Mouse (Mus musculus) liver, embryonic 12.5 days (tissue): ENCODE results near the gene Aif1. TPM values are rescaled to one million over a fixed set of nuclear protein-coding genes. Genes with fewer than 3 reads are reported as not detected.

Experiments
- ATAC-seq: fragments of 200-750 bp; cut with Nextera tagmentation; 2 replicates; pipeline ENCODE4 v1.8.0; 2017; ENCODE audit warnings: moderate number of reproducible peaks, mild to moderate bottlenecking, moderate library complexity
- H3K27ac ChIP-seq: fragments of 300-500 bp; sonication (generic); 2 replicates; pipeline ENCODE4 v1.5.1; 2016; ENCODE audit warnings: mild to moderate bottlenecking
- H3K27me3 ChIP-seq: fragments of 300-500 bp; sonication (generic); replicated peaks from 2 replicates; pipeline ENCODE4 v1.6.1; 2016; ENCODE audit warnings: mild to moderate bottlenecking, moderate library complexity
- H3K36me3 ChIP-seq: fragments of 300-500 bp; sonication (generic); 2 replicates; pipeline ENCODE4 v1.6.1; 2016; ENCODE audit warnings: mild to moderate bottlenecking, moderate library complexity
- H3K4me1 ChIP-seq: fragments of 300-500 bp; sonication (generic); 2 replicates; pipeline ENCODE4 v1.6.1; 2016
- H3K4me2 ChIP-seq: fragments of 300-500 bp; sonication (generic); 2 replicates; pipeline ENCODE4 v1.6.1; 2016; ENCODE audit warnings: mild to moderate bottlenecking, moderate library complexity
- H3K4me3 ChIP-seq: fragments of 300-500 bp; sonication (generic); 2 replicates; pipeline ENCODE4 v1.5.1; 2016; ENCODE audit warnings: mild to moderate bottlenecking, moderate library complexity
- H3K9ac ChIP-seq: fragments of 300-500 bp; sonication (generic); 2 replicates; pipeline ENCODE4 v1.6.1; 2016; ENCODE audit warnings: mild to moderate bottlenecking, moderate library complexity
- H3K9me3 ChIP-seq: fragments of 300-500 bp; sonication (generic); replicated peaks from 2 replicates; pipeline ENCODE4 v1.6.1; 2016; ENCODE audit warnings: mild to moderate bottlenecking, moderate library complexity
- WGBS: fragments of 180-500 bp; shearing (Covaris S2); methylation state at CpG from one replicate; pipeline ENCODE4 v1.1.7; 2016; ENCODE audit not compliant: insufficient replicate concordance; 5-methylcytosine and 5-hydroxymethylcytosine counted together
- polyA plus RNA-seq: library from polyadenylated mRNA; unstranded; fragments of >200 nt; fragmentation: Nextera tagmentation; extraction: Ambion mirVana; gene quantifications from 2 replicates; pipeline ENCODE4 v1.2.1, GENCODE M21; 2016

Gene Aif1
- polyA plus RNA-seq, 1 experiment from 2014 or later, result 11.6 TPM

GRCm38 (mm10) chr17:35163326-35164081 lies 12.4 kb downstream of the Aif1 start:
- H3K36me3 ChIP-seq, result peaks cover 44% of the 10 kb centered on the region
- H3K4me2 ChIP-seq, result peak overlapping the region; percentile 78
- H3K9me3 ChIP-seq, result no peaks in the 10 kb centered on the region
- H3K27me3 ChIP-seq, result no peaks in the 10 kb centered on the region
- 15% methylated on average over 8 of the region's 8 CpGs for WGBS
- H3K4me3 ChIP-seq, result peak overlapping the region; percentile 96
- H3K9ac ChIP-seq, result peak overlapping the region; percentile 99
- no peak for ATAC-seq
- H3K27ac ChIP-seq, result peak overlapping the region; percentile 95
- peaks cover 39% of the 10 kb centered on the region for H3K4me1 ChIP-seq

GRCm38 (mm10) chr17:35162730-35163129 lies 13.1 kb downstream of the Aif1 start:
- Histone ChIP-seq H3K36me3 (peaks cover 52% of the 10 kb centered on the region), H3K9ac (peak overlapping the region; percentile 99), H3K27me3 (no peaks in the 10 kb centered on the region), H3K27ac (no peak overlapping the region; the same call in 1 of the 2 replicates), H3K9me3 (no peaks in the 10 kb centered on the region), H3K4me3 (peak overlapping the region; percentile 96), H3K4me2 (peak overlapping the region; percentile 78), H3K4me1 (peaks cover 39% of the 10 kb centered on the region)
- 64% methylated on average over 12 of the region's 12 CpGs for WGBS
- ATAC-seq, result no peak

- WGBS, result 80% methylated on average over 14 of the region's 14 CpGs
- Histone ChIP-seq H3K9ac (peak overlapping the region; percentile 99; the same call in 1 of the 2 replicates), H3K4me1 (peaks cover 39% of the 10 kb centered on the region), H3K27me3 (no peaks in the 10 kb centered on the region), H3K9me3 (no peaks in the 10 kb centered on the region), H3K36me3 (peaks cover 58% of the 10 kb centered on the region), H3K27ac (no peak overlapping the region), H3K4me2 (peak overlapping the region; percentile 78), H3K4me3 (0 out of 2 replicates have a peak overlapping the region, but pooled peaks have one; percentile 3)
- ATAC-seq, result no peak
Measured at GRCm38 (mm10) chr17:35162121-35162520, 13.7 kb downstream of the Aif1 start.

- 86% methylated on average over 11 of the region's 11 CpGs for WGBS
- Histone ChIP-seq H3K9ac (0 out of 2 replicates have a peak overlapping the region, but pooled peaks have one; percentile 15), H3K4me2 (no peak overlapping the region)
Measured at GRCm38 (mm10) chr17:35161421-35161820, 14.4 kb downstream of the Aif1 start.

GRCm38 (mm10) chr17:35159638-35160037 lies 16.2 kb downstream of the Aif1 start:
- 80% methylated on average over 7 of the region's 7 CpGs for WGBS
- Histone ChIP-seq H3K27ac (no peak overlapping the region), H3K27me3 (no peaks in the 10 kb centered on the region), H3K9ac (no peak overlapping the region), H3K4me1 (peaks cover 30% of the 10 kb centered on the region), H3K36me3 (peaks cover 83% of the 10 kb centered on the region), H3K4me3 (no peak overlapping the region), H3K4me2 (no peak overlapping the region), H3K9me3 (no peaks in the 10 kb centered on the region)
- no peak for ATAC-seq

More at GRCm38 (mm10) chr17:35161421-35161820, 14.4 kb downstream of the Aif1 start:
- peaks cover 39% of the 10 kb centered on the region for H3K4me1 ChIP-seq
- ATAC-seq, result no peak
- no peaks in the 10 kb centered on the region for H3K9me3 ChIP-seq
- H3K27me3 ChIP-seq, result no peaks in the 10 kb centered on the region
- H3K4me3 ChIP-seq, result no peak overlapping the region
- H3K36me3 ChIP-seq, result peaks cover 65% of the 10 kb centered on the region
- no peak overlapping the region for H3K27ac ChIP-seq

GRCm38 (mm10) chr17:35158850-35159593 lies 16.8 kb downstream of the Aif1 start:
- 84% methylated on average over 16 of the region's 16 CpGs for WGBS
- no peak for ATAC-seq

GRCm38 (mm10) chr17:35157661-35158175 lies 18.1 kb downstream of the Aif1 start:
- Histone ChIP-seq H3K9me3 (no peaks in the 10 kb centered on the region), H3K9ac (no peak overlapping the region), H3K4me2 (no peak overlapping the region), H3K27me3 (no peaks in the 10 kb centered on the region), H3K4me1 (peaks cover 17% of the 10 kb centered on the region), H3K27ac (no peak overlapping the region), H3K4me3 (no peak overlapping the region), H3K36me3 (peaks cover 100% of the 10 kb centered on the region)
- no peak for ATAC-seq
- 85% methylated on average over 8 of the region's 8 CpGs for WGBS

More at GRCm38 (mm10) chr17:35158850-35159593, 16.8 kb downstream of the Aif1 start:
- Histone ChIP-seq H3K4me1 (peaks cover 30% of the 10 kb centered on the region), H3K9me3 (no peaks in the 10 kb centered on the region), H3K9ac (no peak overlapping the region), H3K4me2 (no peak overlapping the region), H3K4me3 (no peak overlapping the region), H3K27ac (no peak overlapping the region), H3K27me3 (no peaks in the 10 kb centered on the region), H3K36me3 (peaks cover 89% of the 10 kb centered on the region)

- Histone ChIP-seq H3K4me3 (no peak overlapping the region), H3K4me1 (peaks cover 12% of the 10 kb centered on the region), H3K9me3 (no peaks in the 10 kb centered on the region), H3K27ac (no peak overlapping the region), H3K27me3 (no peaks in the 10 kb centered on the region), H3K36me3 (peaks cover 100% of the 10 kb centered on the region), H3K9ac (no peak overlapping the region), H3K4me2 (no peak overlapping the region)
- ATAC-seq, result no peak
- 86% methylated on average over 8 of the region's 8 CpGs for WGBS
Measured at GRCm38 (mm10) chr17:35157254-35157653, 18.6 kb downstream of the Aif1 start.

GRCm38 (mm10) chr17:35156461-35157200 lies 19.2 kb downstream of the Aif1 start:
- peaks cover 100% of the 10 kb centered on the region for H3K36me3 ChIP-seq
- no peaks in the 10 kb centered on the region for H3K27me3 ChIP-seq
- ATAC-seq, result no peak
- no peak overlapping the region for H3K4me2 ChIP-seq
- WGBS, result 86% methylated on average over 33 of the region's 33 CpGs
- no peak overlapping the region for H3K9ac ChIP-seq
- no peak overlapping the region for H3K27ac ChIP-seq
- H3K9me3 ChIP-seq, result no peaks in the 10 kb centered on the region
- no peak overlapping the region for H3K4me3 ChIP-seq
- peaks cover 6% of the 10 kb centered on the region; the same call in 1 of the 2 replicates for H3K4me1 ChIP-seq

GRCm38 (mm10) chr17:35155451-35155850 lies 20.4 kb downstream of the Aif1 start:
- H3K36me3 ChIP-seq, result peaks cover 99% of the 10 kb centered on the region
- H3K27ac ChIP-seq, result no peak overlapping the region
- no peaks in the 10 kb centered on the region for H3K9me3 ChIP-seq
- H3K9ac ChIP-seq, result no peak overlapping the region
- ATAC-seq, result no peak
- no peaks in the 10 kb centered on the region for H3K27me3 ChIP-seq
- H3K4me2 ChIP-seq, result no peak overlapping the region
- peaks cover 5% of the 10 kb centered on the region; the same call in 1 of the 2 replicates for H3K4me1 ChIP-seq
- H3K4me3 ChIP-seq, result no peak overlapping the region
- WGBS, result 94% methylated on average over 12 of the region's 12 CpGs

GRCm38 (mm10) chr17:35154616-35155015 lies 21.3 kb downstream of the Aif1 start:
- Histone ChIP-seq H3K27me3 (no peaks in the 10 kb centered on the region), H3K9ac (no peak overlapping the region), H3K4me1 (peaks cover 5% of the 10 kb centered on the region; the same call in 1 of the 2 replicates), H3K4me3 (no peak overlapping the region), H3K27ac (no peak overlapping the region), H3K36me3 (peaks cover 99% of the 10 kb centered on the region), H3K9me3 (no peaks in the 10 kb centered on the region), H3K4me2 (no peak overlapping the region)
- no peak for ATAC-seq
- 90% methylated on average over 7 of the region's 7 CpGs for WGBS
